Mouse (Mus musculus): ENCODE results near the gene Med24.
"Not testable (repeated sequence)": the region's sequence is repeated elsewhere in the genome, so short reads cannot be mapped to it uniquely, and the experiment has no call there.

Med24 gene

DNA sequence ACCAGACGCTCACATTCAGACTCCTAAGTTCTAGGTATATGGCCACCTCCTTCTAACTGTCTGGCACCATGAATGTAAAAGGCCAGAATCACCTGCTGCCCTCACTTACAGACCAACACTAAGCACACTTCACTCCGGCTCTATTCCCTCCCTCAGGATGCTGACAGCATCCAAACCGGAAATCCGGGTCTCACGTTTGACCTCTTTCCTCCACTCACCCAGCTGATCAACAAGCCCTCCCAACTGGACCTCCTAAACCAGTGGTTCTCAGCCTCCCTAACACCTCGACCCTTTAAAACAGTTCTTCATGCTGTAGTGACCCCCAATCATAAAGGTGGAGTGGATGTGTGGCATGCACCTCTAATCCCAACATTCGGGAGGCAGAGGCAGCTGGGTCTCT lies 6.1 kb downstream of the Med24 start:
- DNase-seq (ENCODE audit: low read depth, low spot score), result no peak

DNA sequence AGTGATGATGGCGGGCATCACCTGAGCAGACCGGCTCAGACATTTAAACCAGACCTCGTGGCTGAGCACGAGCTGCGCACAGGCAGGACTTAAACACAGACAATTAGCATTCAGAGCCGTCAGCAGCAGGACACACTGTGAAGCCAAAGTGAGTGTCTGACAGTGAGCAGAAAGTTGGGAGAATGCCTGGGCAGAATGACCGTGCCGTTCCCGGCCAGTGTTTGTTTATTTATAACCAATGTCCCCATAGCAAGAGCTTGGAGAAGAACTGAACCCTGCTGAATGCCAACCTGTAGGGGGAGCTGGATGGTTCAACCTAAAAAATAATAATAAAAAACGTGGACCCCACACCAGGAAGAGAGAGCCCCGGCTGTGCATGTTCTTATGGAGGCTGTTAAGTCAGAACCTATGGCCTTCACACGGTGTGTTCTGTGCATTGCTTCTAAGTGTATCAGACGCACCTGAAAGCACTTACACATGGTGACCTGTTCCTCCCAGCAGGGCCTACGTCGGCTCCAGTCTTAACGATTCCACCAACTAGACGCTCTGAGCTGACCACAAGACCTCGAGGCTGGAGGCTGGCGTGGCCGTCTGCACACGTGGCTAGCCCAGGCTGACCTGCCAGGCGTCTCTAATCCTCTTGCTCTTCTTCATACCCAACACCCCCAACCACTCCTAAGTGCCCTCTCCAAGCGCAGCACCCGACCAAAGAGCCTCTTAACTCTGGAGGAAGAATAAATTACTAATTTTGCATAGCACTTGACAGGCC lies 7.6 kb downstream of the Med24 start:
- peak; percentile 90 for DNase-seq (ENCODE audit: low read depth, low spot score)

GRCm38 (mm10) chr11:98720756-98721155 lies 8.5 kb downstream of the Med24 start:
- no peak for DNase-seq (ENCODE audit: low read depth, low spot score)

DNA sequence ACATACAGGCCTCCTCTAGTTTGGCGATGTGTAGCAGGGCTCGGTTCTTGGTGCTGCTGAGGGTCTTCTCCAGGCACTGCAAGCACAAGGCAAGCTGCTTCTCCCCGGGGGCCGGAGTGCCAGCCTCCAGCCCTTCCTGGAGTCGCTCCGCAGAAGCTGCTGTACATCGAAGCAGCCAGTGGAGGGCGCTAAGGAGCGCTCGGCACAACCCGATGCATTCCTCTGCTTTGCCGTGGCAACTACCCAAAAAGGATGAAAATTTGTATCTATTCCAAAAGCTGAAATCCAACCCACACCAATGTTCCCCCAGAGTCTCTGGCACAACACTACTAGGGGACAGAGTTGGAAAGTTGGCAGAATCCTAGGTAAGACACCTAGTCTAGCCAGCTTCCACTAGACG lies 11.3 kb downstream of the Med24 start:
- peak; percentile 87 for DNase-seq (ENCODE audit: low read depth, low spot score)

GRCm38 (mm10) chr11:98715946-98716345 lies 13.3 kb downstream of the Med24 start:
- no peak for DNase-seq (ENCODE audit: low read depth, low spot score)

DNA sequence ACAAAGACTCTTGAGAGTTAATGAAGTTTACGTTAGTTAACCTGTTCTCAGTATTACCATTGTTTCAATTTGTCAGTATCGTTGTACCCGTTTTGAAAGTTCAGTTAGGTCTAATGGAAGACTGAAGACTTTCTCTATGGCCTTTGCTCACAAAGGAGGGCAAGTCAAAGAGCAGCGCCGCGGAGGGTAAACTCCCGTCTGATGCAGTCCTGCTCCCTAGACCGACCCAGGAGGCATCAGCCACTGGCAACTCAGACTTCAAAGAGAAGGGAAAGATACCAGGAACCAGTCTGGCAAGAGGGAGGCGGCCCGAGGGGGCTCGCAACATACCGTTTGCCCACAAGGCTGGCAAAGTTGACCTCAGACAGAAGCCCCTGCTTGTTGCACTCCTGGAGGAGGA lies 15.5 kb downstream of the Med24 start:
- no peak for DNase-seq (ENCODE audit: low read depth, low spot score)

GRCm38 (mm10) chr11:98712009-98712408 lies 17.2 kb downstream of the Med24 start:
- DNase-seq (ENCODE audit: low read depth, low spot score), result not testable (repeated sequence)

GRCm38 (mm10) chr11:98711046-98711434 lies 18.2 kb downstream of the Med24 start:
- no peak for DNase-seq (ENCODE audit: low read depth, low spot score)

GRCm38 (mm10) chr11:98710416-98711045 lies 18.7 kb downstream of the Med24 start:
- peak; percentile 83 for DNase-seq (ENCODE audit: low read depth, low spot score)

GRCm38 (mm10) chr11:98709001-98709741 lies 20.1 kb downstream of the Med24 start:
- DNase-seq (ENCODE audit: low read depth, low spot score), result peak; percentile 41

DNA sequence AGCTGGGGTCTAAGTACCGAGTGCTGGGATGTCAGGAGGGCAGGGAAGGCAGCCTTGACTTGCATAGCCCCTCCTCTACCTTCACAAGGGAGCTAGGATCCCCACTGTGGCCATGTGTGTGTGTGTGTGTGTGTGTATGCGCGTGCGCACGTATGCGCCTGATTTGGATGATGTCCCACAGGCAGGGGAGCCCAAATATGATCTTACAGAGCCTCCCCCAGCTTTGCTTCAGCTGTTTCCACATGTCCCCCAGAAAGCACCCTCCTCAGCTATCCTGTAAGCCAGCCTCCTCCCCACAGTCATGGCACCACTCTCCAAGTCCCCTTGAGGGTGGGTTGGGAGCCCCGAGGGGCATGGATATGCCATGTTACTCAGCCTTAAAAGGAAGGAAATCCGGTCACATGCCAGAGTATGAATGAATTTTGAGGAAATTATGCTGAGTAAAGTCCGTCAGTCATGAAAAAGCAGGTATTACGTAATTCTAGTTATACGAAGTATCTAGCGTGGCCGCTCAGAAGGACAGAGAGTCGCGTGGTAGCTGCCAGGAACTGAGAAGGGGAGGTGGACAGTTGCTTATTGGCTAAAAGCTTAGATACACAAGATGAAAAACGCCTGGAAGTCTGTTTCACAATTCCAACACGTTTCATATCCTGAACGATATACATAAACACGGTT lies 20.8 kb downstream of the Med24 start:
- DNase-seq (ENCODE audit: low read depth, low spot score), result peak; percentile 49

GRCm38 (mm10) chr11:98707401-98708281 lies 21.6 kb downstream of the Med24 start:
- no peak for DNase-seq (ENCODE audit: low read depth, low spot score)

DNA sequence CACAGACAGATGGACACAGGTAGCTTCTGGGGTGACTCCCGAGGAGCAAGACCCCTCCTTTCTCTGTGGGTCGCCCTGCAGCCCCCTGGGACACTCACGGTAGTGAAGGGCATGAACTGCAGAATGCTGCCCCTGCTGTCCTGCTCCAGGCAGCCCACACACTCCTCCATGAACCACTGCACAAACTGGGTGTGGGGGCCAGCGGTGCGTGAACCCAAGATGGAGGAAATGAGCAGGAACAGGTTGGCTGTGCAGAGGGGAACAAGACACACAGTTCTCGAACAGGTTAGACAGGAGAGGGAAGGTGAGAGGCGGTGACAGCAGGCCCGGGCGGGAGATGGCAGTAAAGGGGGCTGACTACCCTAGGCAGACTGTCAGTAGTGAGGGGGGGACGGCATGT lies 24.2 kb downstream of the Med24 start:
- DNase-seq (ENCODE audit: low read depth, low spot score), result no peak

DNA sequence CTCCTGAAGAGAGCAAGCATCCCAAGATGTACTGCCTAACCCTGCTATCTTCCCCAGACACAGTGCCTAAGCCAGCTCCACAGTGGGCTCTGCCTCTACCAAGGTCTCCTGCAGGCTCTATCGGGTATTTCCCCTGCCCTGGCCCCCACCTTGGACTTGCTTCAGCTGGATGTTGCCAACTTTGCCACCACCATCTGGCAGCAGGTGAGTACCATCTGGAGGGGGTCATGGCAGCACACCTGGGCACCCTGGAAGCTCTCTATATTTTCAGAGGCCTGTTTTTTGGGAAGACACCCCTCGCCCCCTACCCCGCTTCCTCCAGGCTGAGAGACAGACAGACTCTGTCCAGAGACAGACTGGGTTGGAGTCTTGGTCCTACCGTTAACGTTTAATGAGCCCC lies 26.9 kb downstream of the Med24 start:
- DNase-seq (ENCODE audit: low read depth, low spot score), result no peak

DNA sequence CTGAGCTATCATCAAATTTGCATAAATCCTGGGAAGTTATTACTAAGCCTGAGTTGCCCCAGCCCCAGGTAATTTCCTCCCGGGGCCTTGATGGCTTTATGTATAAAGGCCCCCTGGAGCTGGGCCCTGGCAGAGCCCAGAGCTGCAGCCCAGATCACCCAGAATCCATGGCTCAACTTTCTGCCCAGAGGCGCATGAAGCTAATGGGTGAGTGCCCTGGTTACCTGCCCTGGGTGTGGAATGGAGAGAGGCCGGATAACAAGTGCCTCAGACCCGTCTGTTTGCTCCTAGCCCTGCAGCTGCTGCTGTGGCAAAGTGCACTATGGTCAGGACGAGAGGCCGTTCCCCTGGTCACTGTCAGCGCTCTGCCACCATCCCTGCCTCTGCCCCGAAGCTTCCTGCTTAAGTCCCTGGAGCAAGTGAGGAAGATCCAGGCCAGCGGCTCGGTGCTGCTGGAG lies 28.0 kb downstream of the Med24 start, which contains the start of gene Csf3:
Gene Csf3 (plus strand): TSS at position 51 of the 458 bp plus-strand sequence.
- DNase-seq (ENCODE audit: low read depth, low spot score), result no peak

GRCm38 (mm10) chr11:98699911-98700310 lies 29.3 kb downstream of the Med24 start:
- DNase-seq (ENCODE audit: low read depth, low spot score), result no peak

DNA sequence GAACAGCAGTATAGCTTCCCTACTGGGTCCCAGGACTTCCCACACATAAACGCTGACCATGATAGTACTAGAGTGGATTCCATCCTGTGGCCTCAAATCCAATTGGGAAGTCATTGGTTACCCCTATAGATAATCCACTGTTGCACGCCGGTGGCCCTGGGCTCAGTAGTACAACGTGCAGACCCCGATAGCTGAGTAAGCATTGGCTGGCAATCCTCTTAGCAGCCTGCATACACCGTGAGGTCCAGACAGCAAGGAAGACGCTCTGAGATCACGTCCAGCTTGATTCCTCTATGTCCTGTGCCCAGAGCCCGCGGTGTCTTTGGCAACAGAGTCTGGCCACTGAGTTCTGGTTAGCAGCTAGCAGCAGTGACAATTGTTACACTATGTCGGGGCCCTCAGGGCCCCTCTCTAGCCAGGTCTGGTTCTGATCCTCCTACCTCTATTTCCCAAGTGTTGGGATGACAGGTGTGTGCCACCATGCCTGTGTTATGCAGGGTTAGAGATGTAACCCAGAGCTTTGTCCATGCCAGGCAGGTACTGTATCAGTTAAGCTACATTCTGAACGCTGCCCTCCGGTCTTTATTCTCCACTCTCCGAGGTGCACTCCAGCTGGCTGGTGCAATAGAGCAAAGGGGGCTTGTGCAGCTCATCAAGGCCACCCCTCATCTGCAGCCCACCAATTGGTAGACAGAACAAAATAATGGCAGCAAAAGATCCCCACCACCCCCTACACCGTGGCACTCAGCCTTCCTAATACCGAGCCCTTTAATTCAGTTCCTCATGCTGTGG lies 30.2 kb downstream of the Med24 start:
- no peak for DNase-seq (ENCODE audit: low read depth, low spot score)

- no peak for DNase-seq (ENCODE audit: low read depth, low spot score)
These were observed 32.0 kb downstream of the Med24 start for GRCm38 (mm10) chr11:98697225-98697624.

DNA sequence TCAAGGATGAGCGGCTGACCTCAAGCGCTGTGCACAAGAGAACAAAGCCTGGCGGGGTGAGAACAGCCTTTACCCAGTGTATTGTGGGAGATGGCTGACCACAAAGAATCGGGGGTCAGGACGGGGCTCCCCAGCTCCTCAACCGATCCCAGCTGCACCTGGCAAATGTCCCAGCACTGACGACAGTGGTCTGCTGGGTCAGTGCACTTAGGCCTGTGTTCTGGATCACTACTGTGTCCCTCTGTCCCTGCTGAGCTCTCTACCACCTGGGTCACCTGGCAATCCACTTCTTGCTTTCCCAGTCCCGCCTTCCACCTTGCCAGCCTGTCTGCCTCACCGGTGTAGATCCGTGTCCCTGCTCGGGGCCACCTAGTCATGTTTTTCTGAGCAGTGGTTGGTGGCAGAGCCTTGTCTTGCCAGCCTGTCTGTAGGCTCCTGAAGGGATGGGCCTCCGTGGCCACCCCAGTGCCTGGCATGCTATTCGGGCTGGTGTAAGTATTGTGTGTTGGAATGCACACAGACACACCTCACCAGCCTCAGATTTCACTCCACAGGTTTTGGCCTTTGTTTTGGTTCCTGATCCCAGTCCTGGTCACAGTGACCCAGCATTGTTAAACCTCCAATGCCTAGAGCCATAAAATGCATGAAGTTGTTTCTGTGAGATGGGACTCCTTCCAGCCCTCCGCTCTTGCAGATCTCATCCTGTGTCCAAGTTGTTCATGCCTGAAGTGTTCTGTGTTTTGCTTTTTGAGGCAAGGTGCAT lies 32.6 kb downstream of the Med24 start:
- DNase-seq (ENCODE audit: low read depth, low spot score), result no peak

Data from skeletal muscle tissue, adult 2 months (tissue).